Mouse (Mus musculus): ENCODE data around the gene Olfr548-ps1. TPM values are rescaled to one million over a fixed set of nuclear protein-coding genes. Genes with fewer than 3 reads are reported as not detected.

Gene Olfr548-ps1
- polyA plus RNA-seq, 1 experiment from 2014 or later: not detected

DNA sequence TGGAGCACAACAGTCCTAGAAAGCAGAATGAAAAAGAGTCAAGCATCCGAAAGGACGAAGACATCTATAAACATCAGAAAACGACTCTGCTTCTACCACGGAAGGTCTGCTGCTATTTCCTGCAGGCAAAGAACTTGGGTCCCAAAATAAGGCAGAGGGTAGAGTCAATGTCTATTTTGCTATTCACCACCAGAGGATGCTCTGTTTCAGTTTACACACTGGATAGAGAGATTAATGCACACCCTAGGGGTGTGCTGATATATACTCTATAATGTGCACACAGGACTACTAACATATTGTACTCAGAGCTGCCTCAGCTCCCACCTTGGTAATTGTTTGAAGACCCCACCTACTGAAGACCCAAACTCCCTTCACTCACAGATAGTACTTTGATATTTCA lies 25.5 kb downstream of the Olfr548-ps1 start:
- no peak for ATAC-seq
- TF ChIP-seq CTCF (IDR thresholded peaks at IDR 0.05; ENCODE audit: low read depth): peak; percentile 25
- 86% methylated on average over 4 of the region's 4 CpGs for WGBS
- H3K4me3 ChIP-seq (ENCODE audit: low read depth, low read length): no peak overlapping the region
- no peak overlapping the region for H3K9ac ChIP-seq (ENCODE audit: low read depth, low read length)
- no peak overlapping the region for H3K27ac ChIP-seq (ENCODE audit: low read depth, low read length)
- H3K4me1 ChIP-seq (replicated peaks; ENCODE audit: control insufficient read depth, insufficient read depth, low read length): no peaks in the 10 kb centered on the region
- no peak overlapping the region for H3K4me2 ChIP-seq (replicated peaks; ENCODE audit: low read depth)
- H3K9me3 ChIP-seq (ENCODE audit: control insufficient read depth): no peaks in the 10 kb centered on the region
- H3K27me3 ChIP-seq (replicated peaks; ENCODE audit: control insufficient read depth, insufficient read depth, low read length): no peaks in the 10 kb centered on the region
- H3K36me3 ChIP-seq (ENCODE audit: control insufficient read depth, insufficient read depth): peaks cover 18% of the 10 kb centered on the region; the same call in 1 of the 2 replicates

DNA sequence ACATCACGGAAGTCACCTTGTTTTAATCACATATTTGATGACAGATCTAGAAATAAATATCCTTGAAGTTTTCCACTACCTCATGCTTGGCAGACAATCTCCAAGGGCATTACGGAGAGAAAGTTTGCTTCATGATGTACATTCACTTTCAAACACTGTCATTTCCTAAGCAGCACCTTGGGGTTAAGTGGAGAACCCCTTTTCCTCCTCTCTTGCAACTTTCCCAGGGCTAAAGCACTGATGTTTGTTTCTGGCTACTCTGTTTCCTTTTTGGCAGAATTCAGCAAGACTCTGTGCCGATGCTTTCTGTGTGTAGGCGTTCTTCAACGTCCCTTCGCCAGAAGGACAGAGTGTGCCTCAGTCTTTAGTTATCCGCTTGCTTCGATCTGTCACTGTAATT lies 30.4 kb downstream of the Olfr548-ps1 start, which contains the start of gene Olfr550:
Gene Olfr550 (plus strand): TSS at position 301 of the 400 bp plus-strand sequence.
- TF ChIP-seq CTCF (IDR thresholded peaks at IDR 0.05; ENCODE audit: low read depth): no peak
- H3K9me3 ChIP-seq (ENCODE audit: control insufficient read depth): no peaks in the 10 kb centered on the region
- no peak within 1 kb of the TSS for H3K27ac ChIP-seq (ENCODE audit: low read depth, low read length)
- no peaks in the 10 kb centered on the region for H3K4me1 ChIP-seq (replicated peaks; ENCODE audit: control insufficient read depth, insufficient read depth, low read length)
- no peak for ATAC-seq
- H3K4me2 ChIP-seq (replicated peaks; ENCODE audit: low read depth): no peak within 1 kb of the TSS
- WGBS: 91% methylated on average over 8 of the region's 8 CpGs
- no peaks in the 10 kb centered on the region for H3K36me3 ChIP-seq (ENCODE audit: control insufficient read depth, insufficient read depth)
- H3K4me3 ChIP-seq (ENCODE audit: low read depth, low read length): no peak within 1 kb of the TSS
- H3K27me3 ChIP-seq (replicated peaks; ENCODE audit: control insufficient read depth, insufficient read depth, low read length): no peaks in the 10 kb centered on the region
- no peak within 1 kb of the TSS for H3K9ac ChIP-seq (ENCODE audit: low read depth, low read length)

DNA sequence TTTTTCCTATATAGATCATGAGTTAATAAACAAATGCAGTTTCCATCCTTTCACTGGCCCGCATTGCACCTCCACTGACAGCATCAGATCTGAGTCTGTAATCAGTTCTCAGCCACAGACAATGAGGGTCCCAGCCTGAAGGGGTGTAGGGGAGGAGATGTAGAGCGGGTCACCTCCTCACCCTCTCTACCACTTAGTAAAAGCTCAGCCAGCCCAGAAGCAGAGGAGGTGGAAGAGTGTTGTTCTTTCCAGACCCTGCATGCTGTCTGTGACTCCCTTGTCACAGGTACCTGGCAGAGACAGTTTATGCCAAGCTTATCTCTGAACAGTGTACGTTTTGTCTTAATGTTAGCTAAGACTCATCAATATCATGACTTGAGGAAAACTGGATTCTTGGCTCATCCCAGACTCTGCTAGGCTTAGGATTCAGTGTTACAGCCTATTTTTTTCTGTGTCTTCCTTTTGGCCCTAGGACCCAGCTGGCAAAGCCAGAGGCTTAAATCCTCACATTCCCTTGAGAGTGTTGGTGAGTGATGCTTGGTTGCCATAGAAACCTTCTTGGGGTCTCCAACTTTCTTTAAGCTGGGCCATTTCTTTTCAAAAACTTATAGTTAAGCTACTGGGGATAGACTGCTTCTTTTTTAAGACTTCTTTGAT lies 32.6 kb downstream of the Olfr548-ps1 start:
- WGBS: 72% methylated on average over 3 of the region's 3 CpGs
- no peak overlapping the region for H3K27ac ChIP-seq (ENCODE audit: low read depth, low read length)
- no peaks in the 10 kb centered on the region for H3K4me1 ChIP-seq (replicated peaks; ENCODE audit: control insufficient read depth, insufficient read depth, low read length)
- no peak overlapping the region for H3K4me3 ChIP-seq (ENCODE audit: low read depth, low read length)
- no peaks in the 10 kb centered on the region for H3K9me3 ChIP-seq (ENCODE audit: control insufficient read depth)
- H3K27me3 ChIP-seq (replicated peaks; ENCODE audit: control insufficient read depth, insufficient read depth, low read length): no peaks in the 10 kb centered on the region
- H3K9ac ChIP-seq (ENCODE audit: low read depth, low read length): no peak overlapping the region
- no peaks in the 10 kb centered on the region for H3K36me3 ChIP-seq (ENCODE audit: control insufficient read depth, insufficient read depth)
- no peak overlapping the region for H3K4me2 ChIP-seq (replicated peaks; ENCODE audit: low read depth)
- TF ChIP-seq CTCF (IDR thresholded peaks at IDR 0.05; ENCODE audit: low read depth): no peak
- ATAC-seq: no peak

- no peak for TF ChIP-seq CTCF (IDR thresholded peaks at IDR 0.05; ENCODE audit: low read depth)
- Histone ChIP-seq H3K4me1 (replicated peaks; ENCODE audit: control insufficient read depth, insufficient read depth, low read length) (no peaks in the 10 kb centered on the region), H3K9me3 (ENCODE audit: control insufficient read depth) (no peaks in the 10 kb centered on the region), H3K27me3 (replicated peaks; ENCODE audit: control insufficient read depth, insufficient read depth, low read length) (no peaks in the 10 kb centered on the region), H3K36me3 (ENCODE audit: control insufficient read depth, insufficient read depth) (no peaks in the 10 kb centered on the region), H3K4me3 (ENCODE audit: low read depth, low read length) (no peak overlapping the region), H3K4me2 (replicated peaks; ENCODE audit: low read depth) (no peak overlapping the region), H3K9ac (ENCODE audit: low read depth, low read length) (no peak overlapping the region), H3K27ac (ENCODE audit: low read depth, low read length) (no peak overlapping the region)
- WGBS: 72% methylated on average over 6 of the region's 6 CpGs
- ATAC-seq: no peak
Observed at GRCm38 (mm10) chr7:102575998-102576397, 35.3 kb downstream of the Olfr548-ps1 start.

DNA sequence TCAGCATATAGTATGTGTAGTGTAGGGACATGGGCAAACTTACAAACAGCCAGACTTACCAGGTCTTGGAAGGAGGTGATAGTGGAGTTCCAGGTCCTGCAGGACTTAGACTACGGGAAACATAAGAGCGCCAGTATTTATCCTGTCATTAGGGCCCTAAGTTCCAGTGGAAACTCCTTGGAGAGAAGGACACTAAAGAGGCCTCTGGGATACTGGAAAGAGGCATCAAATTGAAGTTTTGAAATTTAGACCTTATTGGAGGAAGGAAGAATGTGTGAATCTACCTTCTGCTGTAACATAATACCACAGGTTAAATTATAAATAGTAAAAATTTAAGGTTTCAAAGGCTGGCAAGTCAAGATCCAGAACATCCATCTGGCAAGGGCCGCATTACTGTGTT lies 51.1 kb downstream of the Olfr548-ps1 start, which contains the start of gene Olfr551:
Gene Olfr551 (minus strand): TSS at position 101 of the 400 bp plus-strand sequence.
- Histone ChIP-seq H3K4me3 (ENCODE audit: low read depth, low read length) (no peak within 1 kb of the TSS), H3K27me3 (replicated peaks; ENCODE audit: control insufficient read depth, insufficient read depth, low read length) (no peaks in the 10 kb centered on the region), H3K27ac (ENCODE audit: low read depth, low read length) (no peak within 1 kb of the TSS), H3K4me2 (replicated peaks; ENCODE audit: low read depth) (no peak within 1 kb of the TSS), H3K36me3 (ENCODE audit: control insufficient read depth, insufficient read depth) (no peaks in the 10 kb centered on the region), H3K9me3 (ENCODE audit: control insufficient read depth) (no peaks in the 10 kb centered on the region), H3K9ac (ENCODE audit: low read depth, low read length) (no peak within 1 kb of the TSS), H3K4me1 (replicated peaks; ENCODE audit: control insufficient read depth, insufficient read depth, low read length) (no peaks in the 10 kb centered on the region)
- no peak for TF ChIP-seq CTCF (IDR thresholded peaks at IDR 0.05; ENCODE audit: low read depth)
- no peak for ATAC-seq
- WGBS: 88% methylated on average over 3 of the region's 3 CpGs

Other genes starting within 250 kb of the Olfr548-ps1 start
- gene Rrm1, start 99.2 kb upstream of the Olfr548-ps1 start, polyA plus RNA-seq (2015; fragmentation: Nextera tagmentation; extraction: Ambion mirVana): 22.7 and 23.4 TPM in 2 replicates
- not detected in 2 replicates for gene Olfr543, start 59.2 kb upstream of the Olfr548-ps1 start, polyA plus RNA-seq (2015; fragmentation: Nextera tagmentation; extraction: Ambion mirVana)
- gene Olfr544, start 52.6 kb upstream of the Olfr548-ps1 start, polyA plus RNA-seq (2015; fragmentation: Nextera tagmentation; extraction: Ambion mirVana): 0.04 TPM in 1 of 2 replicates, not detected in the other
- not detected in 2 replicates for gene Olfr545, start 41.3 kb upstream of the Olfr548-ps1 start, polyA plus RNA-seq (2015; fragmentation: Nextera tagmentation; extraction: Ambion mirVana)
- not detected in 2 replicates for gene Olfr547, start 6.1 kb upstream of the Olfr548-ps1 start, polyA plus RNA-seq (2015; fragmentation: Nextera tagmentation; extraction: Ambion mirVana)
- not detected in 2 replicates for gene Olfr549, start 9.0 kb downstream of the Olfr548-ps1 start, polyA plus RNA-seq (2015; fragmentation: Nextera tagmentation; extraction: Ambion mirVana)
- 0.48 and 0.66 TPM in 2 replicates for gene Trim21, start 24.6 kb downstream of the Olfr548-ps1 start, polyA plus RNA-seq (2015; fragmentation: Nextera tagmentation; extraction: Ambion mirVana)
- gene Olfr550, start 30.5 kb downstream of the Olfr548-ps1 start, polyA plus RNA-seq (2015; fragmentation: Nextera tagmentation; extraction: Ambion mirVana): not detected in 2 replicates
- gene Olfr551, start 51.0 kb downstream of the Olfr548-ps1 start, polyA plus RNA-seq (2015; fragmentation: Nextera tagmentation; extraction: Ambion mirVana): not detected in 2 replicates
- not detected in 2 replicates for gene Olfr552, start 56.9 kb downstream of the Olfr548-ps1 start, polyA plus RNA-seq (2015; fragmentation: Nextera tagmentation; extraction: Ambion mirVana)
- gene Olfr553, start 77.3 kb downstream of the Olfr548-ps1 start, polyA plus RNA-seq (2015; fragmentation: Nextera tagmentation; extraction: Ambion mirVana): not detected in 2 replicates
- not detected in 2 replicates for gene Olfr554, start 97.5 kb downstream of the Olfr548-ps1 start, polyA plus RNA-seq (2015; fragmentation: Nextera tagmentation; extraction: Ambion mirVana)
- gene Olfr555, start 117.9 kb downstream of the Olfr548-ps1 start, polyA plus RNA-seq (2015; fragmentation: Nextera tagmentation; extraction: Ambion mirVana): not detected in 2 replicates
- not detected in 2 replicates for gene Olfr556, start 124.0 kb downstream of the Olfr548-ps1 start, polyA plus RNA-seq (2015; fragmentation: Nextera tagmentation; extraction: Ambion mirVana)
- gene Trim68, start 146.4 kb downstream of the Olfr548-ps1 start, polyA plus RNA-seq (2015; fragmentation: Nextera tagmentation; extraction: Ambion mirVana): 3.6 and 4.3 TPM in 2 replicates
- not detected in 2 replicates for gene Olfr557, start 155.0 kb downstream of the Olfr548-ps1 start, polyA plus RNA-seq (2015; fragmentation: Nextera tagmentation; extraction: Ambion mirVana)
- gene Olfr558, start 161.3 kb downstream of the Olfr548-ps1 start, polyA plus RNA-seq (2015; fragmentation: Nextera tagmentation; extraction: Ambion mirVana): 0.38 and 0.48 TPM in 2 replicates
- not detected in 2 replicates for gene Olfr33, start 178.2 kb downstream of the Olfr548-ps1 start, polyA plus RNA-seq (2015; fragmentation: Nextera tagmentation; extraction: Ambion mirVana)
- gene Olfr559, start 186.6 kb downstream of the Olfr548-ps1 start, polyA plus RNA-seq (2015; fragmentation: Nextera tagmentation; extraction: Ambion mirVana): not detected in 2 replicates
- gene Olfr560, start 218.5 kb downstream of the Olfr548-ps1 start, polyA plus RNA-seq (2015; fragmentation: Nextera tagmentation; extraction: Ambion mirVana): not detected in 2 replicates
- gene Olfr78, start 218.6 kb downstream of the Olfr548-ps1 start, polyA plus RNA-seq (2015; fragmentation: Nextera tagmentation; extraction: Ambion mirVana): 0.12 and 0.23 TPM in 2 replicates
- gene Olfr561, start 230.3 kb downstream of the Olfr548-ps1 start, polyA plus RNA-seq (2015; fragmentation: Nextera tagmentation; extraction: Ambion mirVana): not detected in 2 replicates

Data from intestine, postnatal 0 days (tissue).